Mouse (Mus musculus) embryonic fibroblast, embryonic 13.5 days (primary cell): ENCODE data around the gene Tysnd1.

Experiments
- CTCF ChIP-seq: IDR thresholded peaks from 2 replicates; pipeline ENCODE4 v1.5.1; 2011; ENCODE audit warnings: mild to moderate bottlenecking, control low read depth, low read length, moderate library complexity, borderline replicate concordance; ENCODE audit not compliant: insufficient read depth
- POLR2A ChIP-seq: IDR thresholded peaks from 2 replicates; pipeline ENCODE4 v1.6.1; 2011; ENCODE audit warnings: low read depth, mild to moderate bottlenecking, control low read depth, low read length, moderate library complexity

DNA sequence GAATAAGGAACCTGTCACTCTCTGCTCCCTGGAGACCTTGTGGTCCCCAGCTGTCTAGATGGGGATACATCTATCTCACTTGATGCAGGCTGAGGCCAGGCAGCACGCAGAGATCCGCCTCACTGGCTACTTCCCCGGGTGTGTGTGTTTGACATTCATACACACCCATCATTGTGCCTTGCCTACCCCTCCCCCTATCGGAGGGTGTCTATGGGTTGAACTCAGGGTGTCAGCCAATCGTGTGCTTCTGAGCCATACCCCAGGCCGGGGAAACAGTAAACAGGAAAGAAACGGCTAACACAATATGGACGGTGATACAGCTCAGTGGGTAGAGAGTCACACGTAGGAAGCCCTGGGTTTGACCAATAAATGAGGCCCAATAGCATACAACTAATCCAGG is 54.7 kb downstream of the Tysnd1 start:
- TF ChIP-seq POLR2A (no peak), CTCF (no peak)
